Mouse (Mus musculus) c-Kit-positive CD71-negative TER-119-negative erythroid progenitor cells, embryonic 14.5 days (primary cell): ENCODE measurements around the gene Ehf.

ENCODE experiments used
- DNase-seq: peaks from one replicate; pipeline ENCODE4 v3.0.0-alpha.2; 2013; ENCODE audit warnings: low read depth

Ehf gene

GRCm38 (mm10) chr2:103303132-103303531 lies at the start of gene Ehf:
Ehf (minus strand) TSS chr2:103303278.
- no peak for DNase-seq

- DNase-seq: peak; percentile 45
These were observed 44.4 kb upstream of the Ehf start for GRCm38 (mm10) chr2:103347417-103347891.

GRCm38 (mm10) chr2:103346751-103347289 lies 43.7 kb upstream of the Ehf start:
- no peak for DNase-seq

GRCm38 (mm10) chr2:103343611-103344010 lies 40.5 kb upstream of the Ehf start:
- no peak for DNase-seq

- DNase-seq: no peak
These were observed 39.0 kb upstream of the Ehf start for GRCm38 (mm10) chr2:103342123-103342522.

GRCm38 (mm10) chr2:103341375-103341971 lies 38.4 kb upstream of the Ehf start:
- no peak for DNase-seq

GRCm38 (mm10) chr2:103338706-103339105 lies 35.6 kb upstream of the Ehf start:
- no peak for DNase-seq

GRCm38 (mm10) chr2:103337370-103337769 lies 34.3 kb upstream of the Ehf start:
- no peak for DNase-seq

GRCm38 (mm10) chr2:103336621-103337020 lies 33.5 kb upstream of the Ehf start:
- no peak for DNase-seq

- no peak for DNase-seq
These were observed 32.9 kb upstream of the Ehf start for GRCm38 (mm10) chr2:103336000-103336399.

GRCm38 (mm10) chr2:103331666-103332191 lies 28.7 kb upstream of the Ehf start:
- DNase-seq: no peak

- DNase-seq: no peak
These were observed 25.7 kb upstream of the Ehf start for GRCm38 (mm10) chr2:103328731-103329130.

GRCm38 (mm10) chr2:103325301-103326048 lies 22.4 kb upstream of the Ehf start:
- no peak for DNase-seq

GRCm38 (mm10) chr2:103324320-103324719 lies 21.2 kb upstream of the Ehf start:
- DNase-seq: no peak

GRCm38 (mm10) chr2:103322171-103322570 lies 19.1 kb upstream of the Ehf start:
- no peak for DNase-seq

- DNase-seq: no peak
These were observed 18.6 kb upstream of the Ehf start for GRCm38 (mm10) chr2:103321638-103322037.

GRCm38 (mm10) chr2:103314002-103314401 lies 10.9 kb upstream of the Ehf start:
- no peak for DNase-seq

- DNase-seq: no peak
These were observed 9.6 kb upstream of the Ehf start for GRCm38 (mm10) chr2:103312640-103313039.

GRCm38 (mm10) chr2:103310663-103311062 lies 7.6 kb upstream of the Ehf start:
- no peak for DNase-seq

GRCm38 (mm10) chr2:103306686-103307085 lies 3.6 kb upstream of the Ehf start:
- DNase-seq: no peak

GRCm38 (mm10) chr2:103302669-103303068 lies 409 bp downstream of the Ehf start:
- DNase-seq: no peak

- no peak for DNase-seq
These were observed 4.2 kb downstream of the Ehf start for GRCm38 (mm10) chr2:103298711-103299463.
